Mouse (Mus musculus) bone marrow, adult 2 months (tissue): Measurements from ENCODE around the gene Slc4a8. TPM values are rescaled to one million over a fixed set of nuclear protein-coding genes. Genes with fewer than 3 reads are reported as not detected.

ENCODE experiments used
- H3K27ac ChIP-seq: fragments of 200-500 bp; 2 replicates; pipeline ENCODE4 v1.5.1; 2012; ENCODE audit warnings: low read depth, mild to moderate bottlenecking, control low read depth, inconsistent platforms, low read length; ENCODE audit not compliant: control insufficient read depth, poor library complexity, insufficient read depth
- H3K4me1 ChIP-seq: fragments of 200-500 bp; 2 replicates; pipeline ENCODE4 v1.6.1; 2011; ENCODE audit warnings: low read length; ENCODE audit not compliant: control insufficient read depth, insufficient read depth
- H3K4me3 ChIP-seq: fragments of 200-500 bp; replicated peaks from 2 replicates; pipeline ENCODE3; 2011; ENCODE audit warnings: mild to moderate bottlenecking, low read depth, low read length, control low read depth; ENCODE audit not compliant: control insufficient read depth
- CTCF ChIP-seq: fragments of 200-500 bp; IDR thresholded peaks from 2 replicates; pipeline ENCODE4 v1.5.1; 2011; ENCODE audit warnings: low read length, control low read depth; ENCODE audit not compliant: control insufficient read depth, insufficient read depth
- POLR2A ChIP-seq: fragments of 200-500 bp; IDR thresholded peaks from 2 replicates; pipeline ENCODE4 v1.6.1; 2011; ENCODE audit warnings: low read depth, mild to moderate bottlenecking, control low read depth, low read length, borderline replicate concordance; ENCODE audit not compliant: control insufficient read depth
- WGBS: fragments of 180-500 bp; shearing (Covaris S2); methylation state at CpG from one replicate; pipeline ENCODE4 v1.1.7; 2018; 5-methylcytosine and 5-hydroxymethylcytosine counted together
- polyA plus RNA-seq: library from polyadenylated mRNA; stranded (reverse); fragments of >200 nt; gene quantifications from 2 replicates; pipeline ENCODE4 v1.2.4, GENCODE M21; 2011; ENCODE audit warnings: low replicate concordance; ENCODE audit not compliant: missing spikeins, insufficient read depth, insufficient read length

Gene Slc4a8
- polyA plus RNA-seq, 1 experiment, result 5.2 TPM

DNA sequence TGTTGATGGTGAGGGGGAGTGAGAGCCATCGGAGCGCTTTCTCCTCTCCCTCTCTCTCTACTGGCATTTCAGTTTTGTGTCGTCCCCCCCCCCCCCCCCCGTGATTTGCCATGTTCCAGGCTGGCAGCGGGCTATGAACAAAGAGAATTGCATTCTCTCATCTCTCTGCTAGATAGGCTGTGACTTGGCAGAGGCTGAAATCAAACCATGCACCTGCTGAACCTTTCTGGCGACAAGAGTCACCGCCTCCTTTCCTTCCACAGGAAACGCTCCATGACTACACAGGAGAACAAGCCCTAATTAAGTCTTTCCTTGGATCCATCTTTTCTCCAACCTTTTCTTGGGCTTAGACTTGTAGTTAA lies 6.1 kb upstream of the Slc4a8 start:
- H3K4me3 ChIP-seq, result no peak overlapping the region
- 44% methylated on average over 6 of the region's 8 CpGs for WGBS
- TF ChIP-seq POLR2A, result no peak
- no peak for TF ChIP-seq CTCF
- no peak overlapping the region for H3K27ac ChIP-seq
- peaks cover 4% of the 10 kb centered on the region for H3K4me1 ChIP-seq

- TF ChIP-seq POLR2A, result no peak
- no peak for TF ChIP-seq CTCF
- Histone ChIP-seq H3K4me1 (peaks cover 4% of the 10 kb centered on the region), H3K27ac (no peak overlapping the region), H3K4me3 (no peak overlapping the region)
- 23% methylated on average over 3 of the region's 3 CpGs for WGBS
Observed at GRCm38 (mm10) chr15:100755881-100756624, 5.5 kb upstream of the Slc4a8 start.

DNA sequence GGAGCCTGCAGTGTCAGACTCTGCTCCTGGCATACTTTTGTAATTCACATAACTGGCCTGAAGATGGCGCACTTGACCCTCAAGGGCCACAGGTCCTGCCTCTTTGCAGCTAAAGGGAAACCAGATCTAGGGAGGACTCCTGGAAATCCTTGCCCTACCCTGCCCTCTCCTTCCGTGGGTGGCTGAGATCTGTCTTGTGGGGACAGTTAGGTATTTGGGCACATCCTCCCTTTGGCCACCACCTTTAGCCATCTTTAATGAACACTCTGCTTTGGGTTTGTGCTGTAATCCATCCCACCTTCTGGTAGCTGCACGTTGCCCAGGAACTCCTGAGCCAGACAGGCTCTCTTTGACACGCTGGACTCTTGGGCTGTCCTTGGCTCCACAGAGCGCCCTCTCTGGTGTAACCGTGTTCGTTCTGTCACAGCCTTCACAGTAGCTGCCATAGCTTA lies 4.0 kb upstream of the Slc4a8 start:
- WGBS, result 3% methylated on average over 7 of the region's 7 CpGs
- no peak for TF ChIP-seq POLR2A
- peak; percentile 88 for TF ChIP-seq CTCF
- no peak overlapping the region for H3K4me3 ChIP-seq
- H3K4me1 ChIP-seq, result peaks cover 4% of the 10 kb centered on the region
- no peak overlapping the region for H3K27ac ChIP-seq

- no peak overlapping the region for H3K4me3 ChIP-seq
- peaks cover 4% of the 10 kb centered on the region for H3K4me1 ChIP-seq
- no peak overlapping the region for H3K27ac ChIP-seq
- TF ChIP-seq POLR2A (no peak), CTCF (no peak)
- WGBS, result 82% methylated on average over 10 of the region's 10 CpGs
Observed at GRCm38 (mm10) chr15:100759286-100759685, 2.3 kb upstream of the Slc4a8 start.

DNA sequence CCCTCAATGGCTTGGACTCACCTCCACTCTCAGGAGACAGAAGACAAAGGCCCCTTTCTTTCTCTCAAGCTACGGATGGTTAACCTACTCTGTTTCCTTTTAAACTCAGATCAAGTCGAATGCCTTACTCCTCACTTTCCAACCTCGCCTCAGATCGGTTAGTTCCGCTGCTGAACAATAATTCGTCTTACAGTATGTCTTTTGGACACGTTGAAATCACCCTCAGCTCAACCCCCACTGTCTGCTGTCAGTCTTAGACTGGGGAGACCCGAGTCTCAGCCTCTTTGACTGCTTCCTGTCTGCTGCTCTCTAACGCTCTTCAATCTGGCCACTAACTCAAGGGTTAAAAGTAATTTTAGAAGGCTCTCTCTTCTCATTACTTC lies 520 bp upstream of the Slc4a8 start:
- peak overlapping the region; percentile 3 for H3K4me3 ChIP-seq

GRCm38 (mm10) chr15:100762649-100763048 lies 1.1 kb downstream of the Slc4a8 start:
- 52% methylated on average over 8 of the region's 8 CpGs for WGBS
- no peak overlapping the region for H3K27ac ChIP-seq

More for the DNA sequence above, 520 bp upstream of the Slc4a8 start:
- peaks cover 3% of the 10 kb centered on the region; the same call in 1 of the 2 replicates for H3K4me1 ChIP-seq
- WGBS, result 24% methylated on average over 9 of the region's 9 CpGs
- TF ChIP-seq POLR2A (no peak), CTCF (no peak)
- H3K27ac ChIP-seq, result no peak overlapping the region

DNA sequence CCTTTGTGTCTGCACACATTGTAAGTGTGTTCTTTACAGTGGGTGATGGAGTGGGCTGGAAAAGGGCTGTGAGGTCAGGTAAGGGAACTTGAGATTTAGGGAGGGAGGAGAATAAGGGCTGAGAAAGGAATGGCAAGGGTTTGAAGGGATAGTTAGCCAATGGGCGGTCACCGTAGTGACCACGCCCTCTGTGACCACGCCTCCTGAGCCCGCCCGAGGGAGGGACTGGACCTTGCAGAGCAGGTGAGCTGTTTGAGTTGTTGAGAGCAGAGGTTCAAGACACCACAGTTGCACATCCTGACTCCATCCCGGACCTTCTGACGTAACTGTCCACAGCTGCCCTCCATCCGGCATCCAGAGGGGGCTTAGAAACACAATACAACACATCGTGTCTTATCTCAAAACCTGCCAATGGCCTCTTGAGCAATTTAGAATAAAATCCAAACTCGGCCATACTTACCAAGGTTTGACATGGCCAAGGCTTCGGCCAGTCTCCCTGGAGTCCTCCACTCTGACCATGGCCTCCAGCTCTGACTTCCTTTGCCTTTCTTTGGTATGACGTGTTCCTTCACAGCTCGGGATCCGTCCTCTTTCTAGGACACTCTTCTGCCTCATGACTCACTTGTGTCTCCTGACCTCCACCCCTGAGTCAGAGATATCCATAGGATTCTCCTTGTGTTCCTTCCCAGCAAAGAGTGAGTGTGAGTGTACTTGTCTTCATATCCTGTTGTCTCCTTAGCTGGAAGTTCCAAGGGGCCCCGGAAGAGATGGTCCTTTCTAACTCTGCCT lies 2.8 kb downstream of the Slc4a8 start:
- WGBS, result 78% methylated on average over 16 of the region's 16 CpGs
- Histone ChIP-seq H3K4me1 (no peaks in the 10 kb centered on the region), H3K27ac (no peak overlapping the region), H3K4me3 (no peak overlapping the region)
- no peak for TF ChIP-seq CTCF
- no peak for TF ChIP-seq POLR2A

More at GRCm38 (mm10) chr15:100762649-100763048, 1.1 kb downstream of the Slc4a8 start:
- Histone ChIP-seq H3K4me1 (peaks cover under 1% of the 10 kb centered on the region; the same call in 1 of the 2 replicates), H3K4me3 (no peak overlapping the region)
- TF ChIP-seq CTCF (no peak), POLR2A (no peak)

DNA sequence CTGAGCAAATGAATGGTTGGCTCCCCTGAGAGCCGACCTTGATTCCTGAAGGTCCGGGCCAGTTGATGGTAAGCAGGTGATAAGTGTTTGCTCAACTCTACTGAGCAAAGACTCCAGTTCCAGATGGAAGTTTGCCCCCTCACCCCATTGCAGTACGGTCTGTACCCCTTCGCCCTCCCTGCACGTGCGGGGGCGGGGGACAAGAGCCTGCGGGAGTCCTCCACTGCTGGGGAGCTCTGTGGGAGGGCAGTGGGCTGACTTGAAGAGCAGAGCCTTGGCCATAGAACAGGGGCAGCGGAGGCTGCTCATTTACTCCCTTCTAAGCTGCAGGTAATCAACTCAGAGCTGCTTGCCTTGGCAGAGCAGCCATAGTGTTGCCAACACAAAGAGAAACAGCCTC lies 5.3 kb downstream of the Slc4a8 start:
- H3K27ac ChIP-seq, result no peak overlapping the region
- WGBS, result 83% methylated on average over 9 of the region's 9 CpGs
- H3K4me3 ChIP-seq, result no peak overlapping the region
- TF ChIP-seq CTCF (no peak), POLR2A (no peak)
- H3K4me1 ChIP-seq, result no peaks in the 10 kb centered on the region
